Mouse (Mus musculus) cerebellum, adult 11 months (tissue): ENCODE measurements at regions not wholly inside any gene's neighbourhood (a gene's known extent, or its start where the extent isn't known, plus 50 kb on each side); places are given as distances from the start of the nearest gene placed in this dataset.
"Not testable (repeated sequence)": the region's sequence is repeated elsewhere in the genome, so short reads cannot be mapped to it uniquely, and the experiment has no call there.

Experiments used
- DNase-seq: peaks from one replicate; pipeline ENCODE4 v3.0.0; 2022

- no peak for DNase-seq
Measured at GRCm38 (mm10) chr12:32434506-32435002, 56.0 kb downstream of the Ccdc71l start.

GRCm38 (mm10) chr12:32435126-32435525, 56.6 kb downstream of the Ccdc71l start:
- no peak for DNase-seq

GRCm38 (mm10) chr12:32438209-32438608, 59.7 kb downstream of the Ccdc71l start:
- no peak for DNase-seq

DNA sequence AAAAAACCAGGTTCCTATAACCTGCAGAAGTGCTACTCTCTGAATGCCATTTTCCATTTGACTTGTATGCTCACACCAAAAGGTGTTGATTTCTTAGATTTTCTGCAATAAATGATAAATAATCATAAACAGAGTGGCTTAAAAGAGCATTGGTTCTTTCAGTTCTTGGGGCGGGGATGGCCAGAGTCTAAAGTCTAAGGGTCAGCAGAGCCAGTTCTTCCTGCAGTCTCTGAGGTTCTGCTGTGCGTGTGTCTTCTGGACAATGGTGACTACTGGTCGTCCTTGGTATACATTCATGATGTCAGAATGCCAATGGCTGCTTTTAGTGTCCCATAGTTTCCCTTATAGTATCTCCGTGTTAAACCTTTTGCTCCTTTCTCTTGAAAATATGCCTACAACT, 66.3 kb downstream of the Ccdc71l start:
- DNase-seq = no peak

- DNase-seq = no peak
Measured at GRCm38 (mm10) chr12:32445874-32446273, 67.4 kb downstream of the Ccdc71l start.

DNA sequence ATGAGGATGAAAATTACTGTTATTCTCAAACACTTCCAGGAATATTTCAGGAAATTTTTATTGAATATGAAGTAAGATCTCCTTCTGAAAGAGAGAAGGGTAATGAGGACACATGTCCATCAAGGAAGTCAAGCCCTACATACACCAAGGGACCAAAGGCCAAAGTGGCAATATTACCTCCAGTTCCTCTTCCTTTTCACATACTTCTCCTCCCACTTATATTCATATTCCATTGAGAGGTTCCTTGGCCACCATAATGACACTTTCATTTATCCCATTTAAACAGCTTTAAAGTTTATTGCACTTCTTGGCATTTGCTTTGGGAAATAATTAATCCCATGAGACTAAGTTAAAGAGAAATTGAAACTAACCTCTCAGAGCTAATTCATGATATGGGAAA, 70.9 kb downstream of the Ccdc71l start:
- DNase-seq = no peak

GRCm38 (mm10) chr12:32451226-32451625, 72.7 kb downstream of the Ccdc71l start:
- no peak for DNase-seq

- no peak for DNase-seq
Measured at GRCm38 (mm10) chr12:32454794-32455193, 76.3 kb downstream of the Ccdc71l start.

DNA sequence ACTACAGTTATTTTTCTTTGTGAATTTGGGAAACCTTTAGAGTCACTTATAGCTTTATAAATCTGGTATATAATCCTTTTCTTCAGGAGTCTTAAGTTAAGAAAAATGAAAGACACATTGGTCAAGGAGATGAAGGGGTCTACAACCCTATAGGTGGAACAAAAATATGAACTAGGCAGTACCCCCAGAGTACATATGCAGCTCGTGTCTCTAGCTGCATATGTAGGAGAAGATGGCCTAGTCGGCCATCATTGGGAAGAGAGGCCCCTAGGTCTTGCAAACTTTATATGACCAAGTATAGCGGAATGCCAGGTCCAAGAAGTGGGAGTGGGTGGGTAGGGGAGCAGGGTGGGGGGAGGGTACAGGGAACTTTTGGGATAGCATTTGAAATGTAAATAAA, 76.7 kb downstream of the Ccdc71l start:
- DNase-seq = not testable (repeated sequence)

GRCm38 (mm10) chr12:32455913-32456312, 77.4 kb downstream of the Ccdc71l start:
- no peak for DNase-seq

GRCm38 (mm10) chr12:32456796-32457195, 78.3 kb downstream of the Ccdc71l start:
- DNase-seq = no peak

- DNase-seq = no peak
Measured at GRCm38 (mm10) chr12:32458386-32458785, 79.9 kb downstream of the Ccdc71l start.

- DNase-seq = no peak
Measured at GRCm38 (mm10) chr12:32460330-32460998, 82.0 kb downstream of the Ccdc71l start.

DNA sequence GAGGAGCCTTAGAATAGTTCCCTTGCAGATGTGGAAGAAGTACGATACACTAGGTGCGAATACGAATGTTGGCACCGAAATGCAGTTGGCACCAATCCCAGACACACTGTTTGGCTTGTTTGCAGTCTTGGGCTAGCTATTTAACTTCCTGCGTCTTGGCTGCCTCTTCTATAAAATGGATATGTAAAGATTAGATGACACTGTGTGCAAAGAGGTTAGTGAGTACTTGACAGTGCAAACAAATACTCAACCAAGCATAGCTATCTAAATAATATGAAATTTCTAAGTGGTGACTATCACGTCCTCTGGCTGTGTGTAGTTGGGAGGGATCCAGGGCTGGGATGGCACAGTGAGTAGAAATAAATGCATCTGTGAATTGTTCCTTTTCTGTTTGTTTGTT, 86.9 kb downstream of the Ccdc71l start:
- DNase-seq = no peak

- DNase-seq = no peak
Measured at GRCm38 (mm10) chr12:32469863-32470262, 91.4 kb downstream of the Ccdc71l start.

DNA sequence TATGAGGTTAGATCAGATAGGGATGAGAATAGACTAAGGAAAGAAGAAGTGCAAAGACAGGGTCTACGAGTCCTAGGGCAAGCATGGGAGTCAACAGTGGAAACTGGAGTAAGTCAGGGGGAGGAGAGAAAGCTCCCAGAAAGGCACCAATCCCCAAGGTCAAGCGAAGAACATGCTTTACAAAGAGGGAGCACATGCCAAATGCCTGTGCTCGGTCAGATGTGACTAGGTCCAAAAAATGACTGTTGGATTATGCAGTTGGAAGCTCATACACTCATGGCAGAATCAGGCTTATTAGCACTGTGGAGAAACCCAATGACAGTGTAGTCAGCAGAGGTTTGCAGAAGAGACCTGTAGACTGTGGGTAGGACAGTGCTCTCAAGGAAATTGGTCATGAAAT, 100.9 kb downstream of the Ccdc71l start:
- no peak for DNase-seq

DNA sequence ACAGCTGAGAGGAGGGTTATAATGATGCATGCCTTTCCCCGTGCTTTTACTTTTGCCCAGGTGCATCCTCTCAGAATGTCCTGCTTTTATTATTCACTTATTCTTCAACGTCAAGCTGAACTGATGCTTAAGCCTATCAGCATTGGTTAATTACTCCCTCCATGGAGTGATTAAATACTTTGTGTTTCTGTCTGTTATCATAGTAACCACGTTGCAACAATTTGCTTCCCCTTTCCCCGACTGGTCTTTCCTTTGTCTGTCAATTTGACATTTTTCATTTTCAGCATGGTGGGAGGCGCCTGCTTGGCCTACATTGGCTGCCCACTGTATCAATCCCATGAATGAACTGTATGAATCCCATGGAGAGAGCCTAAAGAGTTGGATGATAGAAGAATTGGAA, 101.8 kb downstream of the Ccdc71l start:
- DNase-seq = no peak

DNA sequence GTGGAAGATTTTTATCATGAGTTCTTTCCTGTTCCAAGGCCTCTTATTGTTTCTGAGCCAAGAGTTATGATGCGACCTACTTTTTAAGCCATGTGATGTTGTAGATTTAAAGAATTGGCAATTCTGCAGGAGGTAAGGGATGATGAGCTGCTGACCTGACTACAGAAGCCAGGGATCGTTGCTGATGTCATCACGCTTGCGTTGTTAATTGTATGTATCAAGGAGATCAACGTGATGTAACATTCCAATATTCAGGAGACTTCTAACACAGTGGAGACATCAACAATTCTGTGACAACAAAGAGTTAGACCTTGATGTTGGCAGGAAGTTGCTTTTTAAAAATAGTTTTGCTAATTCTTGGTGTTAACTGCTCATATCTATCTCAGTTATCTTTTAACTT, 102.5 kb downstream of the Ccdc71l start:
- no peak for DNase-seq

GRCm38 (mm10) chr12:32482343-32482742, 103.8 kb downstream of the Ccdc71l start:
- DNase-seq = no peak

DNA sequence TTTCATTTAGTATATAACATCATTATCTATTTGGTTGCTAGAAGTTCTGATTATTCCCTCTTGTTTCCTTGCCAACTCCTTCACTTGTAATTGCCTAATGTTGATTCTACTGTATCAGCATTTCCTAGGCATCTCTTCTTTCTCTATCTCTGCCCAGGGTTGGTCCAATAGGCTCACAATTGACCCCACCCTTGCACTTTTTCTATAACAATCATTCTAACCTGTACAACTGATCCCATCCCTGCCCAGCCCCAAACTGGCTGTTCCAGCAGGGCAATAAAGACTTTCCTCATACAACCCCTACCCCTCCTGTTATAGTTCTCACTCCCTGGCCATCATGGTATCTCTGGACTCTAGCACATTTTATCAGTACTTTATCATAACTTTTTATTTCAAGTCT, 104.3 kb downstream of the Ccdc71l start:
- DNase-seq = no peak

- no peak for DNase-seq
Measured at GRCm38 (mm10) chr12:32486246-32486645, 107.7 kb downstream of the Ccdc71l start.

DNA sequence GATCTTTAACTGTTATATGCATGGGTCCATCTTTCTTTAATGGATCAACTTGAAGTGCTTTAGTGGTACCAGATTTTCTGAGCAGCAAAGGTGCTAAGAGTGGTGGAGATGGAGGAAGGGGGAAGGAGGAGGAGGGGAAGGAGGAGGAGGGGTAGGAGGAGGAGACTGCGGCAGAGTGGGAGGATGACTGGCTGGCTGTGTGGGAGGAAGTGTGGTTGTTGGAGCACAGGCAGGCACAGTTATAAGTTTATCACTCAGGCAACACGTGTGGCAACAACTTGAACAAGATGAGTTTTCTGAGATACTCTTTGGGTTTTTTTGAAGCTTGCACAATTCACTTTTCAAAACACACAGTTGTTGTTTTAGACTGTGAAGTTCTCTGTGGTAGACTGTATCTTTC, 108.2 kb downstream of the Ccdc71l start:
- DNase-seq = no peak

DNA sequence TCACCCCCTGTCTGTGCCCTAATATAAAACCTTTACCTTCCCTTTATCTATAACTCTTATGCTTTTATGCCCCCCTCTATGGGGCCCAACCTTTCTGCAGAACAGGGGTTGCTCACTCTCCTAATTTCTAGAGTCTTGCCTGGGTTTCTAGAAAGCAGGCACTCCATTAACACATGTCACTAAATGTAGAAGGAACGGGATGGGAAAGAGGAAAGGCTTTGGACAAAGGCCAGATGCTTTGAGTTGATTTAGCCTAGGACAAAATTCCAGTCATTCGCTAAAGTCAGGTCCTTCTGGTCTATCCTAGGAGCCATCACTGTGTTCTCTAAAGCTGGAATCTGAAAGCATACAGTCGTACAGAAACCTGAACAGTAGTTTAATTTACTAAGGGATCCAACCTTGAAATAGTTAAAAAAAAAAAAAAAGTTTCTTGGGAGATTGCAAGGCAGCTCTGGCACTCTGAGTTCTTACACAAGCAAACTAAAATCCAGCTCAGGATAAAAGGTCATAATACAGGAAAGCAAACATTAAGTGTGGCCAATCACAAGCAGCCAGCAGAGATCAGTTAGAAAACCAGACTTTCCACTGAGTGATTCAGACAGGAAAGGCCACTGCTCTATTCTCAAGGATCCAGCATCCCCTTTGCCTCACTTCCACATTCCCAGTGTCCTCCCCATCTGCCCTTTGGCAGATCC, 109.5 kb downstream of the Ccdc71l start:
- no peak for DNase-seq

- no peak for DNase-seq
Measured at GRCm38 (mm10) chr12:32488578-32488892, 110.0 kb downstream of the Ccdc71l start.
